Mouse (Mus musculus) stomach, adult 2 months (tissue): Measurements from ENCODE around the gene Tle6. TPM values are rescaled to one million over a fixed set of nuclear protein-coding genes. Genes with fewer than 3 reads are reported as not detected.

Experiments used
- polyA plus RNA-seq: library from polyadenylated mRNA; depleted of rRNA; stranded (reverse); fragments of >200 nt; gene quantifications from 2 replicates; pipeline ENCODE4 v1.2.3, GENCODE M21; 2012; rRNA removed

The Tle6 gene
- 10.5 and 11.4 TPM in 2 replicates for polyA plus RNA-seq

DNA sequence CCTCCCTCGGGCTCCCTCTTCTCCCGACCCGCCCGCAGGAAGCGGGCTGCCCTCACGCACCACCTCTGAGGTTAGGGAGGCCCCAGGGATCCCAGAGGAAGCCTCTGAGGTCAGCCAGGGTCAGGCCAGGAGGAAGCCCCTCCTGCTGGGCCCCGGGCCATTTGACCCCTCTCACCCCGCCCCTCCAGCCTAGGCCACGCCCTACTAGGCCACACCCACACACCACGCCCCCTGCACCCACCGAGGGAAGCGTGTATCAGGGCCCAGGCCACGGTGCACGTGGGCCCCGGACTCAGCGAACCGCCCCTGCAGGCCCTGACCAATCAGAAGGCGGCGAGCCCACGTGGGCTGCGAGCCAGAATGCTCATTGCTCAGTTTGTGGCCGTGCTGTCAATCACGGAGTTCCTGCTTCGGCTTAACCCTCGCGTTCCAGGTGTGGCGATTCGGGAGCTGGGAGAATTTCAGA is at the start of gene Tle6:
TSS of gene Tle6 (minus strand) at position 336 of the 466 bp plus-strand sequence.

DNA sequence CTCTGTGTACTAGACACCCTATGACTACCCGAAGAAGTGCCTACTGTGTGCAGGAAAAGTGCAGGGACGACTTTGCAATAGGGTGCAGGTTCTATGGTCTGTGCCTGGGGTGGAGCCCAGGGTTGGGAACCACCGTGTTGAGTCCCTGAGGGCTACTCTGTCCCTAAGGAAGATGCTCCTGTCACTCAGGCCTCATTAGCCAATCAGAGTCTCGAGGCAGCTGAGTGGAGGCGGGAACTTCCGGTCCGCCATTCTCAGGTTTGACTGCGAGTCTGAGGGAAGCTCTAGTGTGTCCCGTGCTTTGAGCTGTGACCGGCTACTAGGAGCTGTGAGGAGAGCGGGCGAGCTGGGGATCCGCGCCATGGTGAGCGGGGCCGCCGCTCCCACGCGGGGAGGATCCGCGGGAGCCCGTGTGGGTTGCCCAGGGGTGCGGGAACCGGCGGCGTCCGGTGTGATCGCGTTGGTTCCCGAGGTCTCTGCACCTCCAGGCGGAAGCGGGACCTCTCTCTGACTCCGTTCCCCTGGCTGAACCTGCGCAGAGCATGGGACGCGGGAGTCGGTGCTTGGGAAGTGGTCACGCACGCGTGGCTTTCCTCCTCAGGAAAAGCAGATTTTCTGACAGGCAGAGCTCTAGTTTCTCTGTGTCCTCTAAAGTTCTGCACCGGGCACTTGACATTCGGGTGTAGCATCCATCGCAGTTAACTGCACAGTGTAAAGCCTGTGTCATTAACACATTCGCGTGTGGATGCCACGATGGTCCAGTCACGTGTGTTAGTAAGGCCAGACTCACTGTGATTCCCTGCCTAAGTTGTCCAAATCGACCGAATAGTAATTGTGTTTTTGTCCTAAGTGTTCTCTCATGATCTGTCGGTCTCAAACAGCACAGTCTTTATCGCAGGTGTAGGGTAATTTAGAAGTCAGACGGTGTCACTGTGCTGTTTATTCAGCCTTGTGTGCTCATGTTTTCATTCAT is 48.2 kb upstream of the Tle6 start, which contains the start of gene Gm10778:
TSS of gene Gm10778 (plus strand) at position 257 of the 973 bp plus-strand sequence.

DNA sequence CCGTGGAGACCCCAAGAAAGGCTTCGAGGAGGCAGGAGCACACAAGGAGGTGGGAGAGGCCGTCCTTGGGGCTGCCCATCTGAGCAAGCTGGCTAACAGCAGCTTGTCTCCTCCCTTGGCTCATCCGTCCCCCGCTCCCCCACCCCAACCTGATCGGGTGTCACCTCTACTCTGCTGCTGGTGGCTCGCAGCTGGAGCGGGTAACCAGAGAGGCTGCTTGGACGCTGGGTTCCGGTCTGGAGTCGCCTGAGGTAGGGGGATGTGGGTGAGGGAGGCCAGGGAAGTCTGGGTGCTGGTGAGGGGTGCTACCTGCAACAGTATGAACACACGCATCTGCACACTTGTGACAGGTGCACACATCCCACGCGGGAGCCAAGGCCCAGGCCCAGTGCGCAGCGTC is 27.5 kb upstream of the Tle6 start, which contains the start of gene Ankrd24:
TSS of gene Ankrd24 (plus strand) at position 151 of the 400 bp plus-strand sequence.

DNA sequence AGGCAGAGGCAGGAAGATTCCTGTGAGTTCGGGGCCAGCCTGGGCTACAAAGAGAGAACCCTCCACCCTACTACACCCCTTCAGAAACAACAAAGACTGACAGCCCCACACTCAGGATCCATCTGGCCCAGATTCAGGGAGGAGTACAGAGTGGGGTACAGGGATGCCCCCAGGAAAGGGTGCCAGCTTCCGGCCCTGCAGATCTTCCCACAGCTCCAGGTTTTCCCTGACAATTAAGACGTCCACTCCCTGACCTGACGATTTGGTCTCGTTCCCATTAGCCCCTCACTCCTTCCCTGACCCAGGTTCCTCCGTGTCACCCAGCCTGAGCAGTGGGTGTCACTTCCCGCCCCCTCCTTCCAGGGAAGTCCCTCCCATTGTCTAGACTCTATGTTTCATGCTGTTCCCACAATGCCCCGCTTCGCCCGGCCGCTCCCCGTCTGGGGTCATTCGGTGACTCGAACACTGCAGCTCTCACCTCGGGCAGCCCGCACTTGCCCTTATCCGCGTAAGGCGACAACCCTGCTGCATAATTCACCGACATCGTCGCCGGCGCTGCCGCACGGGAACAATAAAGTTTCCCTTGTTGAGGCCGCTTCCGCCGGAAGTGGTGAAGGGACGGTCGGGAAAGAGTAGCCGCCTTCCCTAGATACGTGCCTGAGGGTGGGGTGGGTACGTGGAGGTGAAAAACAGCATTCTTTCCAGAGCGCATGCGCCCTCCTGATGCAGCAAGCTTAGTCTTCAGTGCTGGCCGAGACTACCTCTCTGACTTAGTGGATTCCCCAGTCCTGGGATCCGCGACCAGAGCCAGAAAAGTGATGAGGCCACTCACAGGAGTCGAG is 26.3 kb upstream of the Tle6 start, which contains the start of gene Sirt6:
TSS of gene Sirt6 (minus strand) at position 804 of the 842 bp plus-strand sequence.

DNA sequence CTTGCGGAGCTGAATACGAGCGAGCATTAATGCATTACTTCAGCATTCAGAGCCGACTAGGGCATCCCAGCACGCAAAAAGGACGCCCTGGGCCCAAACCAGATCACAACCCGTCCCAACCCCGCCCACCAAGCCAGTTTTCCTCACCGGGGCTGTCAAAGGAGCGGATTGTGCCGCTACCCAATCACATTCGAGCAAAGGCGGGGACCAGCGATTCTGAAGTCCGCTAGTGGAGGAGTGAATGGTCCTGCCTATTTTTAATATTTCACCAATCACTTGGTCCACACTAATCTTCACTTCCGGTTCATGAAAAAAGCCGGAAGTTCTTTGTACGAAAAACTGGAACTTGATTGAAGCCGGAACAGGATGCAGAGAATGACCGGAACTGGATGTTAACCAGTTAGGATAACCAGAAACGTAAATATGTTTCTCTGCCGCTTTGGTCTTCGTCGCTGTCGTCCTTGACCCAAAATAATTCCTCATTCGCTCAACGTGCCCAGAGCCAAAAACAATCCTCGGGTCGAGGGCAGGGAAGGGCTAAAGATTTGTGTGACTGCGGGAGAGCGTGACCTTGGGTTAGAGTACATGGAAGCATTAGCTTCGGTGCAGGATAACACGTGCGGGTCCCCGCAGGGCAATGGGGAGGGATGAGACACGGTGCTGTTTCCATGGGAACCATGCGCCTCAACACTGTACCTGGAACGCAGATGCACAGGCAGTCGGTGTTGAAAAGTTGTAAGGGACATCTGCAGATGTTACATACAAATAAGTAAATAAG is 5.3 kb upstream of the Tle6 start, which contains the start of gene BC025920:
TSS of gene BC025920 (plus strand) at position 297 of the 778 bp plus-strand sequence.

DNA sequence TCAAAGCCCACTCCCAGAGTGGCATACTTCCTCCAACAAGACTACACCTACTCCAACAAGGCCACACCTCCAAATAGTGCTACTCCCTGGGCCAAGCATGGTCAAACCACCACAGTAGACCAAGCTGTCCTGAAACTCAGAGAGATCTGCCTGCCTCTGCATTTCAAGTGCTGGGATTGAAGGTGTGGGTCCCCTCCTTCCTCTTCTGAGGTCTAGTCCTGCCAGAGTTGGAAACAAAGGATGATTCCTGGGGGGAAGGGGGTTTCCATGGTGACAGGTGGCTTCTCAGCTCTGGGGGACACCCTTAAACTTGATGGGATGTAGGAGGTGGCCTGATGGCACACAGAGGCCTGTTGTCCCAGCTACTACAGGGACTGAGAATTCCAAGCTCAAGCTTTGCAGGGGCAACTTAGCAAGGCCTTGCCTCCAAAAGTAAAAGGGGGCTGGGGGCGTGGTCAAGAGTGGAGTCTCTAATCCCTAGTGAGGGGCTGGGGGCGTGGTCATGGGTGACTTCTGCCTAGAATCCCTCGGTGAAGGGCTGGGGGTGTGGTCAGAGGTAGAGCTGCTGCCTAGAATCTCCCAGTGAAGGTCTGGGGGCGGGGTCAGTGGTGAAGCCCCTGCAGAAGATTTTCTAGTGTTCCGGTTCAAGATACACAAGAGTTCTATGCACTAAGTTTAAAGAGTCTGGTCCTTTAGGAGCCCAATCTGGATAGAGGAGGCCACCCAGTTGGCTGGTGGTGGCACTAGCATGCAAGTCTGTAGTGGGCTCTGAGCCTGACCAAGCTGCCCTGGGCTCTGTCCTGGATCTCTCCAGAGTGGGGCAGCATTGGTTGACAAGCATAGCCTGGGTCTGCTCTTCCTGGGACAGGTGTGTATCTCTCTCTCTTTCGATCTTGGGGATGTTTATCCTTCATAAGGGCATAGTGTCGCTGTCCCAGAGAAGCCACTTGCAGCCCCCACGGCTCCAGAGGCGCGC is 26.5 kb downstream of the Tle6 start, which contains the start of gene Tle2:
TSS of gene Tle2 (plus strand) at position 481 of the 976 bp plus-strand sequence.

DNA sequence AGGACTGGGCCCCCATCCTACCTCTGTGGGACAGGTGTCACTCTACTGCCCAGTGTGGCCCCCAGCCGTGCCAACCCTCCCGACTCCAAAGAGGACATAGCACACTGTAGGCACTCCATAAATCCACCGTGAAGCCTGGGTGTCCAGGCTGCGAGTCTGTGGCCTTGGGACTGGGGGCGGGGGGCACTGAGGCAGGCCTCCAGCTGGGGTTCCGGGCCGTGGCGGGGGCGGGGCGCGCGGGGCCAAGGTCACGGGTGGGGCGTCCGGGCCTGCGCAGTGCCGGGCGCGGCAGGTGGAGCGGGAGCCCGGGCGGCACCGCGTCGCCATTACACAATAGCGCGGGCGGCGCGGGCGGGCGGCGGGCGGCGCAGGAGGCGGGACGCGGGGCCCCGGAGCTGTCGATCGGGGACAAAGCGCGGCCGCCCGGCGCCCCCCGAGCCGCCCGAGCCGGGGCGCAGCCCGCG is 41.7 kb downstream of the Tle6 start, which contains the start of gene Aes:
TSS of gene Aes (plus strand) at position 326 of the 464 bp plus-strand sequence.

DNA sequence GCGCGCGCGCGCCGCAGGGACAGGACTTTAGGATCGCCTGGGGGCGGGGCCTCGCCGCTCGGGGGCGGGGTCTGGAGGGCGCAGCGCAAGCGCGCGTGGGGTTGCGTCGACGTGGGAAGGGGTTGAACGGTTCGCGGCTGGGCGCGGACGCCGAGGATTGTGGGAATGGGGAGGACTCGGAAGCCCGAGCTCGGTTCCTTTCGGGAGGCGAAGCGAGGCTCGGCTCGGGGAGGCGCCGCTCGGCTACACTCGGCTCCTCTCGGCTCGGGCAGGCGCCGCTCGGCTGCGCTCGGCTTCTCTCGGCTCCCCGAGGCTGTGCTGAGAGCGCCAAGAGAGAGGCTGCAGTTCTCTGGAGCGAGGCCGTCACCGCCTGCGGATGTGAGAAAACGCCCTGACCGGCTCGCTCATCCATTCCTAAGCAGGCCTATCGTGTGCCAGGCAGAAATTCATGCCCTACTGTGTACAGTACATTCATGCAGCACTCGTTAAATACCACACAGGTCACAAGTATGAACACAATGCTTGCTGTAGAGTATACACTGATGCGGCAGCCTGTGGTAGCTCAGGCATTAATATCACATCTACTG is 55.6 kb downstream of the Tle6 start, which contains the start of gene Gna11:
TSS of gene Gna11 (minus strand) at position 30 of the 587 bp plus-strand sequence.

Other genes with a start within 250 kb of the Tle6 start
- 11.1 and 23.8 TPM in 2 replicates for gene Mfsd12, start 243.6 kb downstream of the Tle6 start, polyA plus RNA-seq
- 229 and 346 TPM in 2 replicates for gene 4930404N11Rik, start 235.3 kb downstream of the Tle6 start, polyA plus RNA-seq
- gene Fzr1, start 222.6 kb downstream of the Tle6 start, polyA plus RNA-seq = 64.1 and 71.5 TPM in 2 replicates
- 57.2 and 82.1 TPM in 2 replicates for gene Dohh, start 216.6 kb downstream of the Tle6 start, polyA plus RNA-seq
- 0.54 and 0.88 TPM in 2 replicates for gene Gm48551, start 216.6 kb downstream of the Tle6 start, polyA plus RNA-seq
- 1.4 and 1.7 TPM in 2 replicates for gene Gm48552, start 212.1 kb downstream of the Tle6 start, polyA plus RNA-seq
- 455 and 473 TPM in 2 replicates for gene Smim24, start 208.0 kb downstream of the Tle6 start, polyA plus RNA-seq
- 27.0 and 33.0 TPM in 2 replicates for gene Nfic, start 145.4 kb downstream of the Tle6 start, polyA plus RNA-seq
- gene Celf5, start 118.4 kb downstream of the Tle6 start, polyA plus RNA-seq = 1.3 and 2.8 TPM in 2 replicates
- gene Ncln, start 104.7 kb downstream of the Tle6 start, polyA plus RNA-seq = 147 and 177 TPM in 2 replicates
- 1.6 and 3.7 TPM in 2 replicates for gene S1pr4, start 100.9 kb downstream of the Tle6 start, polyA plus RNA-seq
- 5.4 and 9.1 TPM in 2 replicates for gene Gna15, start 76.8 kb downstream of the Tle6 start, polyA plus RNA-seq
- 64.5 and 66.0 TPM in 2 replicates for gene Gna11, start 55.9 kb downstream of the Tle6 start, polyA plus RNA-seq
- gene Aes, start 41.6 kb downstream of the Tle6 start, polyA plus RNA-seq = 1,576 and 2,275 TPM in 2 replicates
- 56.0 and 71.7 TPM in 2 replicates for gene Tle2, start 26.5 kb downstream of the Tle6 start, polyA plus RNA-seq
- gene BC025920, start 5.2 kb upstream of the Tle6 start, polyA plus RNA-seq = 0.14 and 0.39 TPM in 2 replicates
- 18.8 and 22.3 TPM in 2 replicates for gene Sirt6, start 26.7 kb upstream of the Tle6 start, polyA plus RNA-seq
- gene Ankrd24, start 27.5 kb upstream of the Tle6 start, polyA plus RNA-seq = 17.2 and 28.0 TPM in 2 replicates
- 0.09 TPM in 1 of 2 replicates, not detected in the other for gene Gm10778, start 48.0 kb upstream of the Tle6 start, polyA plus RNA-seq
- not detected in 2 replicates for gene Zfp433, start 103.8 kb upstream of the Tle6 start, polyA plus RNA-seq
- not detected in 2 replicates for gene Gm3055, start 170.1 kb upstream of the Tle6 start, polyA plus RNA-seq
- not detected in 2 replicates for gene Gm4767, start 211.1 kb upstream of the Tle6 start, polyA plus RNA-seq